ENCODE assay signal across 22 mouse cellular contexts in genomic region chr2:71771762-71772161, GRCm38 (mm10). TPM values are rescaled to one million over a fixed set of nuclear protein-coding genes. Genes with fewer than 3 reads are reported as not detected.
DNase-seq lines count a peak whose midpoint lies in the region; ATAC-seq and TF ChIP-seq lines count a peak whose summit lies in the region.
"Had no signal": no experiment of that assay in that cellular context is flagged by ENCODE, and none has a peak within 500 bp of the region (broad histone marks: within the 10 kb centered on the region; RNA-seq: fewer than 3 reads in every experiment).

No protein-coding gene starts in this region.

- no peak for TF ChIP-seq CTCF in heart, postnatal 0 days (IDR thresholded peaks at IDR 0.05; ENCODE audit: low read depth)

- no peak for TF ChIP-seq EP300 in heart, postnatal 0 days (IDR thresholded peaks at IDR 0.05; ENCODE audit: low read depth)

- ATAC-seq in heart, postnatal 0 days (ENCODE audit: insufficient read depth, low read depth) = no peak
- ATAC-seq in granulocyte monocyte progenitor cell, adult 5-6 weeks (replicated peaks; ENCODE audit: poor library complexity, severe bottlenecking) = peak; percentile 52; the same call in 1 of the 2 replicates
- ATAC-seq in megakaryocyte progenitor cell, adult 5-6 weeks (replicated peaks; ENCODE audit: poor library complexity) = peak; percentile 44
- ATAC-seq: forebrain, postnatal 0 days; hindbrain, embryonic 16.5 days had no signal

- intact Hi-C loops in heart, postnatal 36 days (cut with DNase I) = no loop called here

- H3K27me3 ChIP-seq in heart, postnatal 0 days (ENCODE audit: control insufficient read depth, insufficient read depth, low read length) = no peaks in the 10 kb centered on the region
- H3K27me3 ChIP-seq in limb, embryonic 10.5 days (ENCODE audit: low read depth, poor library complexity, severe bottlenecking) = no peaks in the 10 kb centered on the region
- H3K27me3 ChIP-seq: embryonic facial prominence, embryonic 13.5 days; forebrain, embryonic 12.5 days; heart, embryonic 12.5 days; hindbrain, embryonic 12.5 days had no signal

- H3K4me1 ChIP-seq in heart, postnatal 0 days (ENCODE audit: control insufficient read depth, insufficient read depth) = 0 out of 2 replicates have a peak, but pooled peaks cover 3% of the 10 kb centered on the region
- H3K4me1 ChIP-seq in limb, embryonic 10.5 days = no peaks in the 10 kb centered on the region
- H3K4me1 ChIP-seq: heart, embryonic 12.5 days had no signal

- no peak for DNase-seq in heart, postnatal 0 days (ENCODE audit: low spot score)
- no peak for DNase-seq in heart, postnatal 36 days
- peak; percentile 48 for DNase-seq in lung, postnatal 25 days (ENCODE audit: low spot score)
- DNase-seq in lung, adult 18-20 months = no peak
- DNase-seq in yolk sac, embryonic 10.5 days (ENCODE audit: low spot score) = no peak
- DNase-seq in limb, embryonic 10.5 days (ENCODE audit: low spot score) = no peak
- DNase-seq: adrenal gland, adult 8-10 months; adrenal gland, postnatal 36 days; cerebellum, adult 11-12 months; cerebellum, adult 9-10 months; cerebellum, postnatal 25 days; forebrain, postnatal 0 days; gastrocnemius, postnatal 36 days; heart, adult 18-20 months; heart, postnatal 4 days had no signal

- WGBS in heart, postnatal 0 days = 68% methylated on average over 4 of the region's 4 CpGs
- 93% methylated on average over 4 of the region's 4 CpGs for WGBS in limb, embryonic 10.5 days

- no peak overlapping the region for H3K4me2 ChIP-seq in heart, postnatal 0 days (ENCODE audit: low read depth, low read length)
- H3K4me2 ChIP-seq: embryonic facial prominence, embryonic 13.5 days; forebrain, embryonic 12.5 days; heart, embryonic 12.5 days; hindbrain, embryonic 12.5 days had no signal

- H3K9ac ChIP-seq in heart, postnatal 0 days (replicated peaks; ENCODE audit: low read depth, low read length) = no peak overlapping the region
- H3K9ac ChIP-seq: embryonic facial prominence, embryonic 13.5 days; forebrain, embryonic 12.5 days; forebrain, postnatal 0 days; heart, embryonic 12.5 days; hindbrain, embryonic 12.5 days had no signal

- H3K4me3 ChIP-seq in heart, postnatal 0 days (ENCODE audit: low read depth, low read length) = no peak overlapping the region
- no peak overlapping the region for H3K4me3 ChIP-seq in limb, embryonic 10.5 days
- H3K4me3 ChIP-seq: embryonic facial prominence, embryonic 13.5 days; forebrain, embryonic 12.5 days; heart, embryonic 12.5 days; hindbrain, embryonic 12.5 days had no signal

- no peaks in the 10 kb centered on the region for H3K36me3 ChIP-seq in heart, postnatal 0 days (replicated peaks; ENCODE audit: control insufficient read depth, insufficient read depth, low read length)
- H3K36me3 ChIP-seq in limb, embryonic 10.5 days = no peaks in the 10 kb centered on the region
- H3K36me3 ChIP-seq: embryonic facial prominence, embryonic 13.5 days; forebrain, embryonic 12.5 days; heart, embryonic 12.5 days; hindbrain, embryonic 12.5 days had no signal

- peak overlapping the region; percentile 39; the same call in 1 of the 2 replicates for H3K27ac ChIP-seq in heart, postnatal 0 days (ENCODE audit: low read depth)
- no peak overlapping the region for H3K27ac ChIP-seq in limb, embryonic 10.5 days
- H3K27ac ChIP-seq: embryonic facial prominence, embryonic 13.5 days; forebrain, embryonic 12.5 days; hindbrain, embryonic 12.5 days had no signal

- no peaks in the 10 kb centered on the region for H3K9me3 ChIP-seq in heart, postnatal 0 days (replicated peaks; ENCODE audit: control insufficient read depth, low read length)
- H3K9me3 ChIP-seq in limb, embryonic 10.5 days (replicated peaks) = no peaks in the 10 kb centered on the region
- H3K9me3 ChIP-seq: embryonic facial prominence, embryonic 13.5 days; forebrain, embryonic 12.5 days; heart, embryonic 12.5 days; hindbrain, embryonic 12.5 days had no signal

RNA-seq across cellular contexts. Expression of gene Itga6, which starts 26.3 kb away (rescaled TPM):
- total RNA-seq in heart, postnatal 0 days (2014; rRNA removed; ENCODE audit: low replicate concordance) = 69.2 and 101 TPM in 2 replicates
- polyA plus RNA-seq in heart, postnatal 0 days (2015; fragmentation: Nextera tagmentation; extraction: Ambion mirVana) = 29.6 and 33.8 TPM in 2 replicates
- 10 to 100 TPM; 44.4 to 61.9 TPM for total RNA-seq in heart, postnatal 36 days (2021)
- 32.9 and 48.6 TPM in 2 replicates for total RNA-seq in granulocyte monocyte progenitor cell, adult 5-6 weeks (2014; fragmentation: Nextera tagmentation)
- total RNA-seq in granulocyte monocyte progenitor cell, adult 5-6 weeks (2017) = 46.9 and 59.7 TPM in 2 replicates
- 41.8 and 50.9 TPM in 2 replicates for total RNA-seq in megakaryocyte progenitor cell, adult 5-6 weeks (2015)
- total RNA-seq in megakaryocyte progenitor cell, adult 5-6 weeks (2017) = 34.7 and 45.8 TPM in 2 replicates
- 19.1 and 22.3 TPM in 2 replicates for polyA plus RNA-seq in limb, embryonic 10.5 days (2016; fragmentation: Nextera tagmentation; extraction: Ambion mirVana)
